Mouse (Mus musculus) liver, postnatal 0 days (tissue): ENCODE data around the gene Swap70. TPM values are rescaled to one million over a fixed set of nuclear protein-coding genes. Genes with fewer than 3 reads are reported as not detected.
"Not testable (repeated sequence)": the region's sequence is repeated elsewhere in the genome, so short reads cannot be mapped to it uniquely, and the experiment has no call there.

ENCODE experiments used
- ATAC-seq: fragments of 200-750 bp; cut with Nextera tagmentation; 2 replicates; pipeline ENCODE4 v1.8.0; 2017; ENCODE audit warnings: mild to moderate bottlenecking, moderate library complexity
- DNase-seq: peaks from one replicate; pipeline ENCODE4 v3.0.0-alpha.2; 2016
- H3K27ac ChIP-seq: fragments of 300-500 bp; sonication (generic); 2 replicates; pipeline ENCODE4 v1.5.1; 2014; ENCODE audit warnings: antibody characterized with exemption, moderate library complexity, mild to moderate bottlenecking, low read depth
- H3K27me3 ChIP-seq: fragments of 300-500 bp; sonication (generic); 2 replicates; pipeline ENCODE4 v1.6.1; 2014; ENCODE audit warnings: low read length, control low read depth, mixed read lengths; ENCODE audit not compliant: insufficient read depth
- H3K36me3 ChIP-seq: fragments of 300-500 bp; sonication (generic); replicated peaks from 2 replicates; pipeline ENCODE4 v1.6.1; 2014; ENCODE audit warnings: mild to moderate bottlenecking, control low read depth, low read length, moderate library complexity, mixed read lengths; ENCODE audit not compliant: insufficient read depth
- H3K4me1 ChIP-seq: fragments of 300-500 bp; sonication (generic); 2 replicates; pipeline ENCODE4 v1.6.1; 2014; ENCODE audit warnings: antibody characterized with exemption, mild to moderate bottlenecking, control low read depth; ENCODE audit not compliant: insufficient read depth
- H3K4me2 ChIP-seq: fragments of 300-500 bp; sonication (generic); 2 replicates; pipeline ENCODE4 v1.6.1; 2014; ENCODE audit warnings: low read depth, mild to moderate bottlenecking, low read length, moderate library complexity, mixed read lengths
- H3K4me3 ChIP-seq: fragments of 300-500 bp; sonication (generic); 2 replicates; pipeline ENCODE4 v1.5.1; 2014; ENCODE audit warnings: low read depth, low read length
- H3K9ac ChIP-seq: fragments of 300-500 bp; sonication (generic); replicated peaks from 2 replicates; pipeline ENCODE4 v1.6.1; 2014; ENCODE audit warnings: mild to moderate bottlenecking, moderate library complexity
- H3K9me3 ChIP-seq: fragments of 300-500 bp; sonication (generic); 2 replicates; pipeline ENCODE4 v1.6.1; 2016; ENCODE audit warnings: mild to moderate bottlenecking, control low read depth, low read length, mixed read lengths
- CTCF ChIP-seq: sonication (generic); IDR thresholded peaks from 2 replicates; pipeline ENCODE4 v1.5.1; 2016; ENCODE audit warnings: antibody characterized with exemption, low read depth
- EP300 ChIP-seq: IDR thresholded peaks from 2 replicates; pipeline ENCODE4 v1.6.1; 2016; ENCODE audit warnings: antibody characterized with exemption, low read depth, mild to moderate bottlenecking
- WGBS: fragments of 180-500 bp; shearing (Covaris S2); extraction: QIAGEN DNeasy Blood & Tissue Kit; methylation state at CpG from one replicate; pipeline ENCODE4 v1.1.7; 2014; ENCODE audit not compliant: insufficient replicate concordance; 5-methylcytosine and 5-hydroxymethylcytosine counted together
- polyA plus RNA-seq: library from polyadenylated mRNA; unstranded; fragments of >200 nt; fragmentation: Nextera tagmentation; extraction: Ambion mirVana; gene quantifications from 2 replicates; pipeline ENCODE4 v1.2.1, GENCODE M21; 2015

Gene Swap70
- polyA plus RNA-seq, 1 experiment from 2014 or later, result 7.2 TPM

- Histone ChIP-seq H3K4me1 (no peaks in the 10 kb centered on the region), H3K27me3 (no peaks in the 10 kb centered on the region), H3K4me3 (no peak overlapping the region), H3K9me3 (no peaks in the 10 kb centered on the region), H3K4me2 (no peak overlapping the region), H3K9ac (no peak overlapping the region), H3K36me3 (no peaks in the 10 kb centered on the region), H3K27ac (no peak overlapping the region)
- TF ChIP-seq CTCF, result no peak
- no peak for TF ChIP-seq EP300
- 75% methylated on average over 3 of the region's 3 CpGs for WGBS
- DNase-seq (no peak), ATAC-seq (no peak)
Observed at GRCm38 (mm10) chr7:110214882-110215281, 6.6 kb upstream of the Swap70 start.

GRCm38 (mm10) chr7:110221051-110221585 is 393 bp upstream of the Swap70 start:
- H3K9ac ChIP-seq, result peak overlapping the region; percentile 91
- DNase-seq, result no peak

GRCm38 (mm10) chr7:110222583-110223182 is 1.2 kb downstream of the Swap70 start:
- DNase-seq (no peak), ATAC-seq (no peak)
- Histone ChIP-seq H3K4me2 (peak overlapping the region; percentile 98), H3K9me3 (no peaks in the 10 kb centered on the region), H3K27ac (no peak overlapping the region), H3K36me3 (no peaks in the 10 kb centered on the region), H3K4me1 (peaks cover 16% of the 10 kb centered on the region), H3K27me3 (no peaks in the 10 kb centered on the region), H3K4me3 (peak overlapping the region; percentile 91), H3K9ac (peak overlapping the region; percentile 91)
- TF ChIP-seq CTCF (no peak), EP300 (no peak)
- 8% methylated on average over 12 of the region's 12 CpGs for WGBS

More at GRCm38 (mm10) chr7:110221051-110221585, 393 bp upstream of the Swap70 start:
- Histone ChIP-seq H3K4me3 (peak overlapping the region; percentile 91), H3K9me3 (no peaks in the 10 kb centered on the region), H3K4me1 (peaks cover 16% of the 10 kb centered on the region), H3K4me2 (peak overlapping the region; percentile 98), H3K27ac (peak overlapping the region; percentile 85), H3K36me3 (no peaks in the 10 kb centered on the region), H3K27me3 (no peaks in the 10 kb centered on the region)
- peak; percentile 64 for TF ChIP-seq CTCF
- TF ChIP-seq EP300, result no peak
- peak; percentile 64 for ATAC-seq
- WGBS, result 14% methylated on average over 8 of the region's 8 CpGs

GRCm38 (mm10) chr7:110223727-110224510 is 2.4 kb downstream of the Swap70 start:
- no peak overlapping the region for H3K27ac ChIP-seq
- H3K4me2 ChIP-seq, result no peak overlapping the region
- no peak for TF ChIP-seq CTCF
- TF ChIP-seq EP300, result no peak
- H3K9ac ChIP-seq, result no peak overlapping the region; the same call in 1 of the 2 replicates
- H3K4me1 ChIP-seq, result peaks cover 16% of the 10 kb centered on the region
- H3K4me3 ChIP-seq, result no peak overlapping the region
- ATAC-seq (no peak), DNase-seq (no peak)
- WGBS, result 58% methylated on average over 2 of the region's 2 CpGs
- no peaks in the 10 kb centered on the region for H3K36me3 ChIP-seq
- no peaks in the 10 kb centered on the region for H3K9me3 ChIP-seq
- H3K27me3 ChIP-seq, result no peaks in the 10 kb centered on the region

- DNase-seq (no peak), ATAC-seq (no peak)
- Histone ChIP-seq H3K4me2 (no peak overlapping the region), H3K4me3 (no peak overlapping the region), H3K27ac (no peak overlapping the region), H3K9me3 (no peaks in the 10 kb centered on the region), H3K27me3 (no peaks in the 10 kb centered on the region), H3K9ac (no peak overlapping the region), H3K4me1 (peaks cover 13% of the 10 kb centered on the region), H3K36me3 (no peaks in the 10 kb centered on the region)
- TF ChIP-seq EP300, result no peak
- TF ChIP-seq CTCF, result no peak
- WGBS, result 81% methylated on average over 5 of the region's 5 CpGs
Observed at GRCm38 (mm10) chr7:110226484-110226883, 5.0 kb downstream of the Swap70 start.

- DNase-seq (no peak), ATAC-seq (no peak)
- Histone ChIP-seq H3K27ac (no peak overlapping the region), H3K9ac (no peak overlapping the region), H3K4me2 (no peak overlapping the region), H3K4me3 (no peak overlapping the region), H3K9me3 (no peaks in the 10 kb centered on the region), H3K4me1 (no peaks in the 10 kb centered on the region), H3K27me3 (no peaks in the 10 kb centered on the region), H3K36me3 (no peaks in the 10 kb centered on the region)
- WGBS, result 51% methylated on average over 6 of the region's 6 CpGs
- no peak for TF ChIP-seq EP300
- no peak for TF ChIP-seq CTCF
Observed at GRCm38 (mm10) chr7:110229967-110230366, 8.5 kb downstream of the Swap70 start.

- H3K9me3 ChIP-seq, H3K4me3 ChIP-seq, H3K36me3 ChIP-seq, DNase-seq, H3K4me1 ChIP-seq, H3K27me3 ChIP-seq, H3K9ac ChIP-seq, H3K27ac ChIP-seq, H3K4me2 ChIP-seq, ATAC-seq: not testable (repeated sequence)
- WGBS, result 89% methylated on average over 9 of the region's 10 CpGs
Observed at GRCm38 (mm10) chr7:110231127-110231526, 9.6 kb downstream of the Swap70 start.
